Mouse (Mus musculus) kidney, postnatal 4 days (tissue): ENCODE results near the gene Pds5a.
A peak's percentile ranks its signal among the peaks of the same experiment; 100 is the strongest.
"Not testable (repeated sequence)": the region's sequence is repeated elsewhere in the genome, so short reads cannot be mapped to it uniquely, and the experiment has no call there.

ENCODE experiments used
- DNase-seq, 2 experiments: peaks; one replicate each; pipeline ENCODE4 v3.0.0; 2021; ENCODE audit warnings: mixed read lengths in 2 of 2

The Pds5a gene

GRCm38 (mm10) chr5:65697836-65698758, at the start of gene Pds5a:
Pds5a (minus strand) TSS chr5:65698273.
- DNase-seq = peak; percentile 89 to 95

- no peak for DNase-seq
Measured at GRCm38 (mm10) chr5:65746908-65747307, 48.8 kb upstream of the Pds5a start.

GRCm38 (mm10) chr5:65739366-65739765, 41.3 kb upstream of the Pds5a start:
- no peak for DNase-seq

- no peak for DNase-seq
Measured at GRCm38 (mm10) chr5:65735601-65736000, 37.5 kb upstream of the Pds5a start.

- DNase-seq = peak; percentile 70 to 79
Measured at GRCm38 (mm10) chr5:65731173-65732007, 33.3 kb upstream of the Pds5a start.

GRCm38 (mm10) chr5:65724311-65725054, 26.4 kb upstream of the Pds5a start:
- peak; percentile 72 to 82 for DNase-seq

GRCm38 (mm10) chr5:65718368-65718767, 20.3 kb upstream of the Pds5a start:
- peak in 1 of 2 experiments; percentile 21 for DNase-seq

- not testable (repeated sequence) for DNase-seq
Measured at GRCm38 (mm10) chr5:65717903-65718211, 19.8 kb upstream of the Pds5a start.

- DNase-seq = peak in 1 of 2 experiments; percentile 19
Measured at GRCm38 (mm10) chr5:65717063-65717902, 19.2 kb upstream of the Pds5a start.

- no peak for DNase-seq
Measured at GRCm38 (mm10) chr5:65715084-65715483, 17.0 kb upstream of the Pds5a start.

GRCm38 (mm10) chr5:65711463-65711862, 13.4 kb upstream of the Pds5a start:
- DNase-seq = no peak

- no peak for DNase-seq
Measured at GRCm38 (mm10) chr5:65710267-65710666, 12.2 kb upstream of the Pds5a start.

GRCm38 (mm10) chr5:65706979-65707378, 8.9 kb upstream of the Pds5a start:
- DNase-seq = peak in 1 of 2 experiments; percentile 11

GRCm38 (mm10) chr5:65706171-65706570, 8.1 kb upstream of the Pds5a start:
- DNase-seq = no peak

GRCm38 (mm10) chr5:65704765-65705678, 6.9 kb upstream of the Pds5a start:
- DNase-seq = no peak

- no peak for DNase-seq
Measured at GRCm38 (mm10) chr5:65703261-65703660, 5.2 kb upstream of the Pds5a start.

GRCm38 (mm10) chr5:65700102-65700501, 2.0 kb upstream of the Pds5a start:
- no peak for DNase-seq

- peak in 1 of 2 experiments; percentile 15 for DNase-seq
Measured at GRCm38 (mm10) chr5:65699146-65699545, 1.1 kb upstream of the Pds5a start.

- no peak for DNase-seq
Measured at GRCm38 (mm10) chr5:65698759-65699136, 675 bp upstream of the Pds5a start.

GRCm38 (mm10) chr5:65697486-65697835, 612 bp downstream of the Pds5a start:
- peak in 1 of 2 experiments; percentile 65 for DNase-seq
